Mouse (Mus musculus): ENCODE measurements around the gene 1700010I14Rik.

- no peak for TF ChIP-seq CTCF (IDR thresholded peaks at IDR 0.05)
- TF ChIP-seq POLR2A (IDR thresholded peaks at IDR 0.05; ENCODE audit: insufficient read depth, low read depth, low read length) = no peak
- no peak for TF ChIP-seq EP300 (IDR thresholded peaks at IDR 0.05; ENCODE audit: insufficient read depth, low read depth, low read length)
Measured at GRCm38 (mm10) chr17:8958125-8958524, 30.0 kb upstream of the 1700010I14Rik start.
